Mouse (Mus musculus): ENCODE data around the gene Msh3.

GRCm38 (mm10) chr13:92252331-92252730 lies 102.5 kb downstream of the Msh3 start:
- no peak for TF ChIP-seq CTCF (IDR thresholded peaks at IDR 0.05)
- no peak for TF ChIP-seq POLR2A (IDR thresholded peaks at IDR 0.05; ENCODE audit: insufficient read depth, low read depth, low read length)
- no peak for TF ChIP-seq EP300 (IDR thresholded peaks at IDR 0.05; ENCODE audit: insufficient read depth, low read depth, low read length)
